Mouse (Mus musculus) C2C12 (cell line): ENCODE results near the gene Spaca4. TPM values are rescaled to one million over a fixed set of nuclear protein-coding genes. Genes with fewer than 3 reads are reported as not detected.

Experiments
- H3K27me3 ChIP-seq: one replicate; pipeline ENCODE4 v1.6.1; 2011; ENCODE audit not compliant: control insufficient read depth, insufficient read depth, insufficient read length
- H3K36me3 ChIP-seq: one replicate; pipeline ENCODE4 v1.6.1; 2011; ENCODE audit not compliant: control insufficient read depth, insufficient read depth
- H3K4me3 ChIP-seq: one replicate; pipeline ENCODE4 v1.5.1; 2011; ENCODE audit warnings: mild to moderate bottlenecking, control low read depth; ENCODE audit not compliant: poor library complexity, insufficient read depth, severe bottlenecking
- H3K79me2 ChIP-seq: one replicate; pipeline ENCODE4 v1.6.1; 2011; ENCODE audit not compliant: control insufficient read depth, insufficient read depth
- H3K79me3 ChIP-seq: one replicate; pipeline ENCODE4 v1.6.1; 2011; ENCODE audit warnings: low read depth, control low read depth
- H3ac ChIP-seq: one replicate; pipeline ENCODE3; 2011; ENCODE audit warnings: low read depth; ENCODE audit not compliant: control insufficient read depth, insufficient read length
- CEBPB ChIP-seq: IDR thresholded peaks from one replicate; pipeline ENCODE4 v1.6.1; 2011; ENCODE audit warnings: low read depth, mild to moderate bottlenecking, control low read depth, moderate library complexity
- CTCF ChIP-seq: IDR thresholded peaks from one replicate; pipeline ENCODE4 v1.5.1; 2011; ENCODE audit not compliant: control insufficient read depth, insufficient read depth, insufficient read length
- FOSL1 ChIP-seq: IDR thresholded peaks from one replicate; pipeline ENCODE4 v1.8.0; 2011; ENCODE audit warnings: mild to moderate bottlenecking, low read length; ENCODE audit not compliant: poor library complexity, insufficient read depth, severe bottlenecking
- MAX ChIP-seq: IDR thresholded peaks from one replicate; pipeline ENCODE4 v1.6.1; 2011; ENCODE audit warnings: mild to moderate bottlenecking, control low read depth
- MYOD1 ChIP-seq: IDR thresholded peaks from one replicate; pipeline ENCODE4 v1.6.1; 2011; ENCODE audit warnings: low read depth; ENCODE audit not compliant: control insufficient read depth, insufficient read length
- MYOG ChIP-seq: IDR thresholded peaks from one replicate; pipeline ENCODE4 v1.6.1; 2011; ENCODE audit not compliant: control insufficient read depth, insufficient read length; ENCODE audit errors: extremely low read depth
- USF1 ChIP-seq: IDR thresholded peaks from one replicate; pipeline ENCODE4 v1.6.1; 2011; ENCODE audit warnings: low read depth, mild to moderate bottlenecking, control low read depth, moderate library complexity
- long read RNA-seq, 2 experiments: library from polyadenylated mRNA; unstranded; transcript quantifications; one replicate each; pipeline ENCODE4 v2.0.0; 2019 to 2020
- polyA plus RNA-seq: library from polyadenylated mRNA; unstranded; fragments of >200 nt; fragmentation: generic; extraction: Trizol; gene quantifications from one replicate; pipeline ENCODE4 v1.2.1, GENCODE M21; 2012; ENCODE audit warnings: missing spikeins

Gene Spaca4
- polyA plus RNA-seq = 0.33 TPM
- long read RNA-seq, experiment 1 = 0 reads
- long read RNA-seq, experiment 2 = 0 reads

GRCm38 (mm10) chr7:45725713-45726112 lies at the start of gene Spaca4:
Spaca4 (minus strand) TSS chr7:45725813.
- Histone ChIP-seq H3ac (no peak within 1 kb of the TSS), H3K27me3 (no peaks in the 10 kb centered on the region), H3K79me3 (no peaks in the 10 kb centered on the region), H3K36me3 (peaks cover 37% of the 10 kb centered on the region), H3K79me2 (peaks cover 13% of the 10 kb centered on the region), H3K4me3 (no peak within 1 kb of the TSS)
- TF ChIP-seq FOSL1 (no peak), USF1 (peak; percentile 13)

DNA sequence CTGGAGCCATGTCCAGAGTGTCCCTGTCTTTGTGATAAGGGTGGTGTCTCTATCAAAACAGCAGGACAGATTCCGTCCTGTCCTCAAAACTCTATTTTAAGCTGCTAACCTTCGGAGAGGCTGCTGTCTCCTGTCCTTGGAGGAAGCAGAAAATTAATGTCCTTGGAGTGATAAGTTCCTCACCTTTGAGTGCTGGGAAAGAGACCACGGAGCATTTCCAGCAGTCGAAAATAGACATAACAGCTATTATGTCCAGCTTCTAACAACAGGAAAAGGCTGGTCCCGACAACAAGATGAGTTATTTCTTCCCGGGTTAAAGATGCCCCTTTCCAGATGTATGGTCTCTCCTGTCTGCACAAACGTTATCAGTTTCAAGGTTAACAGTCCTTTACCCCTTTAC lies 49.6 kb upstream of the Spaca4 start:
- no peak for TF ChIP-seq FOSL1
- TF ChIP-seq CEBPB = no peak
- no peak for TF ChIP-seq MYOG
- TF ChIP-seq MYOD1 = no peak
- TF ChIP-seq CTCF = no peak

GRCm38 (mm10) chr7:45771101-45771500 lies 45.5 kb upstream of the Spaca4 start:
- peak; percentile 5 for TF ChIP-seq USF1
- peak; percentile 45 for TF ChIP-seq MYOD1
- no peak for TF ChIP-seq CTCF
- TF ChIP-seq CEBPB = no peak
- TF ChIP-seq FOSL1 = no peak
- TF ChIP-seq MYOG = no peak
- TF ChIP-seq MAX = no peak
- peaks cover 22% of the 10 kb centered on the region for H3K27me3 ChIP-seq

More for the DNA sequence above, 49.6 kb upstream of the Spaca4 start:
- H3K36me3 ChIP-seq = no peaks in the 10 kb centered on the region
- H3K4me3 ChIP-seq = no peak overlapping the region
- H3K79me3 ChIP-seq = no peaks in the 10 kb centered on the region
- H3K27me3 ChIP-seq = peaks cover 22% of the 10 kb centered on the region
- H3K79me2 ChIP-seq = no peaks in the 10 kb centered on the region
- no peak overlapping the region for H3ac ChIP-seq

GRCm38 (mm10) chr7:45770427-45771082 lies 44.9 kb upstream of the Spaca4 start:
- Histone ChIP-seq H3ac (no peak overlapping the region), H3K36me3 (no peaks in the 10 kb centered on the region), H3K79me3 (no peaks in the 10 kb centered on the region), H3K27me3 (peaks cover 16% of the 10 kb centered on the region), H3K79me2 (no peaks in the 10 kb centered on the region), H3K4me3 (no peak overlapping the region)
- TF ChIP-seq MAX = no peak
- no peak for TF ChIP-seq MYOG
- no peak for TF ChIP-seq CEBPB
- no peak for TF ChIP-seq USF1
- no peak for TF ChIP-seq MYOD1
- TF ChIP-seq FOSL1 = no peak

More at GRCm38 (mm10) chr7:45771101-45771500, 45.5 kb upstream of the Spaca4 start:
- no peak overlapping the region for H3ac ChIP-seq
- no peaks in the 10 kb centered on the region for H3K79me2 ChIP-seq
- no peaks in the 10 kb centered on the region for H3K36me3 ChIP-seq
- H3K79me3 ChIP-seq = no peaks in the 10 kb centered on the region
- no peak overlapping the region for H3K4me3 ChIP-seq

DNA sequence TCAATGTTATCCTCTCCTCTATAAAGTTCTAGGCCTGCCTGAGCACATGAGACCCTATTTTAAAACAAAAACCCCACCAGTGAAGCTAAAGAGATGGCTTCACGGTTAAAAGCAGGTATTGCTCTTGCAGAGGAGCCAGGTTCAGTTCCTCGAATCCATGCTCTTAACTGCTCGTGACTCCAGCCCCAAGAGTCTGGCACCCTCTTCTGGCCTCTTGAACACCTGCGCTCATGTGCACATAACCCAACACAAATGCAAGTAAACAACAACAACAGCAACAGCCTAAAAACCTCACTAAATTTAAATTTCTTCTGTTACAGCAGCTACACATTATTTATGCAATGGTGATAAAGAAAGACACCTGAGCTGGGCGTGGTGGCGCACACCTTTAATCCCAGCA lies 41.9 kb upstream of the Spaca4 start:
- H3K79me2 ChIP-seq = no peaks in the 10 kb centered on the region
- H3K4me3 ChIP-seq = no peak overlapping the region
- no peak for TF ChIP-seq USF1
- TF ChIP-seq MYOD1 = no peak
- TF ChIP-seq CTCF = no peak
- no peak for TF ChIP-seq MAX
- TF ChIP-seq MYOG = no peak
- no peak for TF ChIP-seq CEBPB
- no peaks in the 10 kb centered on the region for H3K27me3 ChIP-seq
- H3ac ChIP-seq = no peak overlapping the region
- H3K36me3 ChIP-seq = no peaks in the 10 kb centered on the region
- H3K79me3 ChIP-seq = no peaks in the 10 kb centered on the region

GRCm38 (mm10) chr7:45766764-45767163 lies 41.2 kb upstream of the Spaca4 start:
- no peak for TF ChIP-seq MYOG
- no peak for TF ChIP-seq USF1

More at GRCm38 (mm10) chr7:45766764-45767163, 41.2 kb upstream of the Spaca4 start:
- Histone ChIP-seq H3ac (no peak overlapping the region), H3K4me3 (no peak overlapping the region), H3K27me3 (no peaks in the 10 kb centered on the region), H3K79me3 (no peaks in the 10 kb centered on the region), H3K36me3 (no peaks in the 10 kb centered on the region), H3K79me2 (no peaks in the 10 kb centered on the region)
